Mouse (Mus musculus): Measurements from ENCODE around the gene Izumo2. TPM values are rescaled to one million over a fixed set of nuclear protein-coding genes. Genes with fewer than 3 reads are reported as not detected.
A peak's percentile ranks its signal among the peaks of the same experiment; 100 is the strongest.

Gene Izumo2
- total and polyA plus RNA-seq, 3 experiments: not detected

- Histone ChIP-seq H3K9ac (ENCODE audit: insufficient read depth, low read depth) (no peak overlapping the region), H3K4me2 (ENCODE audit: insufficient read depth, low read depth, poor library complexity, severe bottlenecking) (no peak overlapping the region), H3K36me3 (replicated peaks in 1 of 2; ENCODE audit: control insufficient read depth in 1 of 2, insufficient read depth in 1 of 2, low read length in 1 of 2) (no peaks in the 10 kb centered on the region), H3K4me1 (ENCODE audit: control insufficient read depth in 1 of 2, insufficient read depth in 2 of 2) (no peaks in the 10 kb centered on the region), H3K4me3 (replicated peaks in 1 of 3; ENCODE audit: low read depth in 2 of 3, low read length in 2 of 3, poor library complexity in 1 of 3) (no peak overlapping the region), H3K27me3 (replicated peaks) (peaks cover 40% of the 10 kb centered on the region), H3K27ac (ENCODE audit: insufficient read depth, low read depth) (no peak overlapping the region), H3K79me2 (replicated peaks; ENCODE audit: control insufficient read depth, extremely low read depth, insufficient read depth, poor library complexity, severe bottlenecking) (no peaks in the 10 kb centered on the region), H3K9me3 (replicated peaks; ENCODE audit: low read length) (peaks cover 6% of the 10 kb centered on the region)
- no peak for DNase-seq (ENCODE audit: extremely low read depth)
- dilution Hi-C loops (cut with MboI; ENCODE audit: extremely low pct_ligation_motif_present, extremely low pct_unique_long_range_greater_than_20kb, low sequenced_read_pairs) (no loop called here), in situ Hi-C loops (cut with MboI; ENCODE audit: low pct_ligation_motif_present, low pct_unique_long_range_greater_than_20kb, low sequenced_read_pairs) (no loop called here)
- TF ChIP-seq ZMIZ1 (IDR thresholded peaks at IDR 0.05; ENCODE audit: low read depth, low read length) (no peak), HCFC1 (IDR thresholded peaks at IDR 0.05; ENCODE audit: low read depth, low read length) (no peak), CHD2 (IDR thresholded peaks at IDR 0.05; ENCODE audit: low read length) (no peak), MAFK (IDR thresholded peaks at IDR 0.05; ENCODE audit: insufficient replicate concordance, low read length) (no peak), KAT2A (IDR thresholded peaks at IDR 0.05; ENCODE audit: insufficient replicate concordance, low read length) (no peak), ZC3H11A (IDR thresholded peaks at IDR 0.05; ENCODE audit: low read depth, low read length) (no peak), IRF4 (IDR thresholded peaks at IDR 0.05; ENCODE audit: low read depth, low read length) (no peak), CTCF (conservative IDR thresholded peaks at IDR 0.05 in 1 of 2, IDR thresholded peaks at IDR 0.05 in 1 of 2; ENCODE audit: low read depth in 2 of 2, low read length in 2 of 2) (no peak), TBP (conservative IDR thresholded peaks at IDR 0.05; ENCODE audit: low read depth, low read length) (no peak), USF1 (IDR thresholded peaks at IDR 0.05; ENCODE audit: low read depth, low read length) (no peak), POLR2AphosphoS2 (IDR thresholded peaks at IDR 0.05; ENCODE audit: low read depth, low read length) (no peak), ELF1 (IDR thresholded peaks at IDR 0.05; ENCODE audit: low read depth, low read length) (no peak)
Observed at GRCm38 (mm10) chr7:44685531-44686402, 22.8 kb upstream of the Izumo2 start.

- in situ Hi-C loops (cut with MboI; ENCODE audit: low pct_ligation_motif_present, low pct_unique_long_range_greater_than_20kb, low sequenced_read_pairs) (no loop called here), dilution Hi-C loops (cut with MboI; ENCODE audit: extremely low pct_ligation_motif_present, extremely low pct_unique_long_range_greater_than_20kb, low sequenced_read_pairs) (no loop called here)
- no peaks in the 10 kb centered on the region for H3K79me2 ChIP-seq (replicated peaks; ENCODE audit: control insufficient read depth, extremely low read depth, insufficient read depth, poor library complexity, severe bottlenecking)
- DNase-seq (ENCODE audit: extremely low read depth): no peak
- no peaks in the 10 kb centered on the region for H3K36me3 ChIP-seq (replicated peaks in 1 of 2; ENCODE audit: control insufficient read depth in 1 of 2, insufficient read depth in 1 of 2, low read length in 1 of 2)
- H3K4me2 ChIP-seq (ENCODE audit: insufficient read depth, low read depth, poor library complexity, severe bottlenecking): no peak overlapping the region
- peaks cover 23% of the 10 kb centered on the region for H3K27me3 ChIP-seq (replicated peaks)
- no peaks in the 10 kb centered on the region for H3K9me3 ChIP-seq (replicated peaks; ENCODE audit: low read length)
- H3K9ac ChIP-seq (ENCODE audit: insufficient read depth, low read depth): no peak overlapping the region
- TF ChIP-seq EP300 (IDR thresholded peaks at IDR 0.05; ENCODE audit: low read length) (no peak), GABPA (IDR thresholded peaks at IDR 0.05; ENCODE audit: insufficient replicate concordance, low read depth, low read length) (no peak), NRF1 (IDR thresholded peaks at IDR 0.05; ENCODE audit: low read depth, low read length) (no peak), CTCF (conservative IDR thresholded peaks at IDR 0.05 in 1 of 2, IDR thresholded peaks at IDR 0.05 in 1 of 2; ENCODE audit: low read depth in 2 of 2, low read length in 2 of 2) (peak in 1 of 2 experiments; percentile 14; a peak in 1 of 4 replicates), MYC (IDR thresholded peaks at IDR 0.05; ENCODE audit: low read depth, low read length) (no peak)
- H3K27ac ChIP-seq (ENCODE audit: insufficient read depth, low read depth): no peak overlapping the region
- H3K4me1 ChIP-seq (ENCODE audit: control insufficient read depth in 1 of 2, insufficient read depth in 2 of 2): peaks cover 0 to 3% of the 10 kb centered on the region in 2 experiments; a peak in 1 of 4 replicates
- no peak overlapping the region for H3K4me3 ChIP-seq (replicated peaks in 1 of 3; ENCODE audit: low read depth in 2 of 3, low read length in 2 of 3, poor library complexity in 1 of 3)
Observed at GRCm38 (mm10) chr7:44688890-44689289, 19.7 kb upstream of the Izumo2 start.
